Mouse (Mus musculus): Measurements from ENCODE around the gene Iqschfp. TPM values are rescaled to one million over a fixed set of nuclear protein-coding genes. Genes with fewer than 3 reads are reported as not detected.

Gene Iqschfp
- polyA plus RNA-seq, 1 experiment: not detected

GRCm38 (mm10) chr3:68271457-68271856 is 379.4 kb downstream of the Iqschfp start:
- no peak overlapping the region for H3K27ac ChIP-seq (replicated peaks; ENCODE audit: low read depth, low read length)
- no peak overlapping the region for H3K4me3 ChIP-seq (ENCODE audit: insufficient read depth, low read depth, low read length)
- H3K4me1 ChIP-seq (ENCODE audit: control insufficient read depth, insufficient read depth, insufficient read length, low read length): no peaks in the 10 kb centered on the region

GRCm38 (mm10) chr3:68271881-68272280 is 379.8 kb downstream of the Iqschfp start:
- H3K4me3 ChIP-seq (ENCODE audit: insufficient read depth, low read depth, low read length): no peak overlapping the region
- no peaks in the 10 kb centered on the region for H3K4me1 ChIP-seq (ENCODE audit: control insufficient read depth, insufficient read depth, insufficient read length, low read length)
- no peak overlapping the region for H3K27ac ChIP-seq (replicated peaks; ENCODE audit: low read depth, low read length)

- Histone ChIP-seq H3K4me1 (ENCODE audit: control insufficient read depth, insufficient read depth, insufficient read length, low read length) (no peaks in the 10 kb centered on the region), H3K27ac (replicated peaks; ENCODE audit: low read depth, low read length) (no peak overlapping the region), H3K4me3 (ENCODE audit: insufficient read depth, low read depth, low read length) (no peak overlapping the region)
These were observed 391.0 kb downstream of the Iqschfp start for GRCm38 (mm10) chr3:68282844-68283594.

GRCm38 (mm10) chr3:68283595-68283991 is 391.6 kb downstream of the Iqschfp start:
- Histone ChIP-seq H3K4me3 (ENCODE audit: insufficient read depth, low read depth, low read length) (no peak overlapping the region), H3K4me1 (ENCODE audit: control insufficient read depth, insufficient read depth, insufficient read length, low read length) (no peaks in the 10 kb centered on the region), H3K27ac (replicated peaks; ENCODE audit: low read depth, low read length) (no peak overlapping the region)

- no peak overlapping the region for H3K4me3 ChIP-seq (ENCODE audit: insufficient read depth, low read depth, low read length)
- H3K4me1 ChIP-seq (ENCODE audit: control insufficient read depth, insufficient read depth, insufficient read length, low read length): no peaks in the 10 kb centered on the region
- no peak overlapping the region for H3K27ac ChIP-seq (replicated peaks; ENCODE audit: low read depth, low read length)
These were observed 392.5 kb downstream of the Iqschfp start for GRCm38 (mm10) chr3:68284500-68284899.

GRCm38 (mm10) chr3:68296752-68297151 is 404.7 kb downstream of the Iqschfp start:
- no peak overlapping the region for H3K4me3 ChIP-seq (ENCODE audit: insufficient read depth, low read depth, low read length)
- no peaks in the 10 kb centered on the region for H3K4me1 ChIP-seq (ENCODE audit: control insufficient read depth, insufficient read depth, insufficient read length, low read length)
- no peak overlapping the region for H3K27ac ChIP-seq (replicated peaks; ENCODE audit: low read depth, low read length)

GRCm38 (mm10) chr3:68305647-68306046 is 413.6 kb downstream of the Iqschfp start:
- Histone ChIP-seq H3K4me1 (ENCODE audit: control insufficient read depth, insufficient read depth, insufficient read length, low read length) (no peaks in the 10 kb centered on the region), H3K4me3 (ENCODE audit: insufficient read depth, low read depth, low read length) (no peak overlapping the region), H3K27ac (replicated peaks; ENCODE audit: low read depth, low read length) (no peak overlapping the region)

GRCm38 (mm10) chr3:68306726-68307125 is 414.7 kb downstream of the Iqschfp start:
- H3K4me1 ChIP-seq (ENCODE audit: control insufficient read depth, insufficient read depth, insufficient read length, low read length): no peaks in the 10 kb centered on the region
- H3K27ac ChIP-seq (replicated peaks; ENCODE audit: low read depth, low read length): no peak overlapping the region
- no peak overlapping the region for H3K4me3 ChIP-seq (ENCODE audit: insufficient read depth, low read depth, low read length)

GRCm38 (mm10) chr3:68325575-68325974 is 433.5 kb downstream of the Iqschfp start:
- H3K27ac ChIP-seq (replicated peaks; ENCODE audit: low read depth, low read length): no peak overlapping the region
- H3K4me3 ChIP-seq (ENCODE audit: insufficient read depth, low read depth, low read length): no peak overlapping the region

GRCm38 (mm10) chr3:68332515-68332914 is 440.5 kb downstream of the Iqschfp start:
- H3K4me1 ChIP-seq (ENCODE audit: control insufficient read depth, insufficient read depth, insufficient read length, low read length): no peaks in the 10 kb centered on the region
- no peak overlapping the region for H3K27ac ChIP-seq (replicated peaks; ENCODE audit: low read depth, low read length)
- no peak overlapping the region for H3K4me3 ChIP-seq (ENCODE audit: insufficient read depth, low read depth, low read length)

More at GRCm38 (mm10) chr3:68325575-68325974, 433.5 kb downstream of the Iqschfp start:
- no peaks in the 10 kb centered on the region for H3K4me1 ChIP-seq (ENCODE audit: control insufficient read depth, insufficient read depth, insufficient read length, low read length)

- no peak overlapping the region for H3K27ac ChIP-seq (replicated peaks; ENCODE audit: low read depth, low read length)
- H3K4me3 ChIP-seq (ENCODE audit: insufficient read depth, low read depth, low read length): no peak overlapping the region
- no peaks in the 10 kb centered on the region for H3K4me1 ChIP-seq (ENCODE audit: control insufficient read depth, insufficient read depth, insufficient read length, low read length)
These were observed 443.5 kb downstream of the Iqschfp start for GRCm38 (mm10) chr3:68335501-68335900.

- H3K27ac ChIP-seq (replicated peaks; ENCODE audit: low read depth, low read length): no peak overlapping the region
- H3K4me1 ChIP-seq (ENCODE audit: control insufficient read depth, insufficient read depth, insufficient read length, low read length): no peaks in the 10 kb centered on the region
- H3K4me3 ChIP-seq (ENCODE audit: insufficient read depth, low read depth, low read length): no peak overlapping the region
These were observed 458.6 kb downstream of the Iqschfp start for GRCm38 (mm10) chr3:68350624-68351023.

GRCm38 (mm10) chr3:68351461-68351860 is 459.4 kb downstream of the Iqschfp start:
- Histone ChIP-seq H3K4me1 (ENCODE audit: control insufficient read depth, insufficient read depth, insufficient read length, low read length) (no peaks in the 10 kb centered on the region), H3K27ac (replicated peaks; ENCODE audit: low read depth, low read length) (no peak overlapping the region), H3K4me3 (ENCODE audit: insufficient read depth, low read depth, low read length) (no peak overlapping the region)

- Histone ChIP-seq H3K27ac (replicated peaks; ENCODE audit: low read depth, low read length) (no peak overlapping the region), H3K4me3 (ENCODE audit: insufficient read depth, low read depth, low read length) (no peak overlapping the region), H3K4me1 (ENCODE audit: control insufficient read depth, insufficient read depth, insufficient read length, low read length) (no peaks in the 10 kb centered on the region)
These were observed 460.9 kb downstream of the Iqschfp start for GRCm38 (mm10) chr3:68352961-68353360.

- Histone ChIP-seq H3K4me3 (ENCODE audit: insufficient read depth, low read depth, low read length) (no peak overlapping the region), H3K27ac (replicated peaks; ENCODE audit: low read depth, low read length) (no peak overlapping the region), H3K4me1 (ENCODE audit: control insufficient read depth, insufficient read depth, insufficient read length, low read length) (no peaks in the 10 kb centered on the region)
These were observed 461.5 kb downstream of the Iqschfp start for GRCm38 (mm10) chr3:68353492-68353891.

- Histone ChIP-seq H3K4me3 (ENCODE audit: insufficient read depth, low read depth, low read length) (no peak overlapping the region), H3K27ac (replicated peaks; ENCODE audit: low read depth, low read length) (no peak overlapping the region), H3K4me1 (ENCODE audit: control insufficient read depth, insufficient read depth, insufficient read length, low read length) (no peaks in the 10 kb centered on the region)
These were observed 464.5 kb downstream of the Iqschfp start for GRCm38 (mm10) chr3:68356516-68356915.

Measured in brown adipose tissue, adult 24 weeks (tissue).